Mouse (Mus musculus): ENCODE measurements around the gene Mrpl58. TPM values are rescaled to one million over a fixed set of nuclear protein-coding genes. Genes with fewer than 3 reads are reported as not detected.

Gene Mrpl58
- polyA plus RNA-seq, 1 experiment from 2014 or later: 182 TPM

DNA sequence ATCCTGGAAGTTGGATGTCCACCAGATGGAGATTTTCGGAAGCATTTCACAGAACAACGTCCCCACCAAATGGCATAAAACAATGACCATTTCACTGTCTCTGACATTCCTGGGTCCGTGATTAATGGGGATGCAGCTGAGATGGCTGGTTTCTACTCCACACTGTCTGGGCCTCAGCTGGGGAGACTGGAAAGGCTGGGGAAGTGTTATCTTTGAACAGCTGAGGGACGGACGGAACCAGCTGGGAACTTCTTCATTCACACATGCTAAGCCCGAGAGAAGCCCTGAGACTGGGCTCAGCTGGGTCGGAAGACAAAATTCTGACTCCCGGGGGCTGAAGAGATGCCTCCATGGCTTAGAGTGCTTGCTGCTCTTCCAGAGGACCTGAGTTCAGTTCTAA is 32.2 kb upstream of the Mrpl58 start:
- H3K9me3 ChIP-seq: no peaks in the 10 kb centered on the region
- WGBS: 56% methylated on average over 8 of the region's 8 CpGs
- ATAC-seq (ENCODE audit: insufficient number of reproducible peaks, insufficient read depth, low FRiP score, low TSS enrichment, low read depth): no peak
- H3K9ac ChIP-seq (replicated peaks): no peak overlapping the region
- H3K27ac ChIP-seq: no peak overlapping the region
- H3K36me3 ChIP-seq: no peaks in the 10 kb centered on the region
- H3K4me1 ChIP-seq (replicated peaks): peaks cover 18% of the 10 kb centered on the region
- peaks cover 98% of the 10 kb centered on the region for H3K27me3 ChIP-seq
- no peak overlapping the region for H3K4me2 ChIP-seq
- no peak overlapping the region for H3K4me3 ChIP-seq (replicated peaks)

- Histone ChIP-seq H3K9me3 (no peaks in the 10 kb centered on the region), H3K27me3 (peaks cover 97% of the 10 kb centered on the region), H3K4me2 (no peak overlapping the region), H3K4me1 (replicated peaks) (peaks cover 13% of the 10 kb centered on the region), H3K27ac (no peak overlapping the region), H3K36me3 (no peaks in the 10 kb centered on the region), H3K4me3 (replicated peaks) (no peak overlapping the region), H3K9ac (replicated peaks) (no peak overlapping the region)
- 69% methylated on average over 1 of the region's 1 CpGs for WGBS
- ATAC-seq (ENCODE audit: insufficient number of reproducible peaks, insufficient read depth, low FRiP score, low TSS enrichment, low read depth): no peak
Observed at GRCm38 (mm10) chr11:115372015-115372414, 31.5 kb upstream of the Mrpl58 start.

GRCm38 (mm10) chr11:115372737-115373136 is 30.8 kb upstream of the Mrpl58 start:
- H3K4me2 ChIP-seq: no peak overlapping the region
- ATAC-seq (ENCODE audit: insufficient number of reproducible peaks, insufficient read depth, low FRiP score, low TSS enrichment, low read depth): no peak
- WGBS: 40% methylated on average over 2 of the region's 2 CpGs
- no peaks in the 10 kb centered on the region for H3K36me3 ChIP-seq
- peaks cover 6% of the 10 kb centered on the region for H3K4me1 ChIP-seq (replicated peaks)
- H3K27me3 ChIP-seq: peaks cover 90% of the 10 kb centered on the region
- H3K4me3 ChIP-seq (replicated peaks): no peak overlapping the region
- no peak overlapping the region for H3K27ac ChIP-seq
- H3K9me3 ChIP-seq: no peaks in the 10 kb centered on the region
- H3K9ac ChIP-seq (replicated peaks): no peak overlapping the region

- 2% methylated on average over 30 of the region's 30 CpGs for WGBS
- peak overlapping the region; percentile 36 for H3K4me3 ChIP-seq (replicated peaks)
- H3K36me3 ChIP-seq: no peaks in the 10 kb centered on the region
- no peak overlapping the region for H3K27ac ChIP-seq
- H3K9me3 ChIP-seq: peaks cover 4% of the 10 kb centered on the region; the same call in 1 of the 2 replicates
- H3K27me3 ChIP-seq: peaks cover 78% of the 10 kb centered on the region
- H3K9ac ChIP-seq (replicated peaks): peak overlapping the region; percentile 32; the same call in 1 of the 2 replicates
- no peak for ATAC-seq (ENCODE audit: insufficient number of reproducible peaks, insufficient read depth, low FRiP score, low TSS enrichment, low read depth)
- peaks cover 6% of the 10 kb centered on the region for H3K4me1 ChIP-seq (replicated peaks)
- peak overlapping the region; percentile 55 for H3K4me2 ChIP-seq
Observed at GRCm38 (mm10) chr11:115373805-115374694, 29.5 kb upstream of the Mrpl58 start.

DNA sequence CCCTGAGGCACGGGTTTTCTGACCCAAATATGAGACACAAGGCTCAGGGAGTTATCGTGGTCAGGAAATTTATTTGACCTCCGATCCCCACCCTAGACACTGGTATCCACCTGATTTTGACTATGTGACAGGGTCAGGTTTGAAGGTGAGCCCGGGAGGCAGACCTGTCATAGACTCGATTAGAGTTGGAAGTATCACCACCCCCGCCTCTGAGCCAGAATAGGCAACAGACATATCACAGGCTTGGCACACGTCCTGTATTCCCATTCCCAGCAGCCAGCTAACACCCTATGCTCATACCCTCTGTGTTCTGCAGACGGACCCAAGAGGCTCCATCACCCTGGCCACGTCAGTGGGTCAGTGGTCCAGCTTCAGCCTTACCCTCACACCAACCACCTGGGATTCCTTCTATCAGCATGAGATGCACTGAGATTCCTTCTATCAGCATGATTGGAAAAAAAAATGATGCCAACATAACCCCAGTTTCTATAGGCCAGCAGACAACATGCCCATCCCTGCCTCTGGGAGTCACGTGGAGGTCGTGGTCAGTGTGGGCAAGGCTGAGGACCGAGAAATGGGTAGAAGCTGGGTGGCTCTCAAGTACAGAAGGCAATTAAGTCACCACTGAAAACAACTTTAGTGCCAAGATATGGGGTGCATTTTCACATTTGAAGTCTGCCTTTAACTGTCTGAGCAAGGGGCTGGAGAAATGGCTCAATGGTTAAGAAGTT is 28.7 kb upstream of the Mrpl58 start:
- H3K27me3 ChIP-seq: peaks cover 70% of the 10 kb centered on the region
- H3K4me2 ChIP-seq: no peak overlapping the region
- 64% methylated on average over 12 of the region's 12 CpGs for WGBS

GRCm38 (mm10) chr11:115376722-115377121 is 26.8 kb upstream of the Mrpl58 start:
- H3K4me2 ChIP-seq: no peak overlapping the region
- H3K4me3 ChIP-seq (replicated peaks): no peak overlapping the region
- H3K27ac ChIP-seq: no peak overlapping the region
- H3K36me3 ChIP-seq: no peaks in the 10 kb centered on the region
- 59% methylated on average over 7 of the region's 7 CpGs for WGBS
- H3K27me3 ChIP-seq: peaks cover 51% of the 10 kb centered on the region
- no peak for ATAC-seq (ENCODE audit: insufficient number of reproducible peaks, insufficient read depth, low FRiP score, low TSS enrichment, low read depth)
- H3K9me3 ChIP-seq: peaks cover 4% of the 10 kb centered on the region; the same call in 1 of the 2 replicates
- H3K9ac ChIP-seq (replicated peaks): no peak overlapping the region
- peaks cover 12% of the 10 kb centered on the region for H3K4me1 ChIP-seq (replicated peaks)

More for the DNA sequence above, 28.7 kb upstream of the Mrpl58 start:
- peaks cover 6% of the 10 kb centered on the region for H3K4me1 ChIP-seq (replicated peaks)
- H3K27ac ChIP-seq: no peak overlapping the region
- no peak overlapping the region for H3K9ac ChIP-seq (replicated peaks)
- no peaks in the 10 kb centered on the region for H3K36me3 ChIP-seq
- no peak for ATAC-seq (ENCODE audit: insufficient number of reproducible peaks, insufficient read depth, low FRiP score, low TSS enrichment, low read depth)
- H3K9me3 ChIP-seq: peaks cover 4% of the 10 kb centered on the region; the same call in 1 of the 2 replicates
- peak overlapping the region; percentile 36 for H3K4me3 ChIP-seq (replicated peaks)

DNA sequence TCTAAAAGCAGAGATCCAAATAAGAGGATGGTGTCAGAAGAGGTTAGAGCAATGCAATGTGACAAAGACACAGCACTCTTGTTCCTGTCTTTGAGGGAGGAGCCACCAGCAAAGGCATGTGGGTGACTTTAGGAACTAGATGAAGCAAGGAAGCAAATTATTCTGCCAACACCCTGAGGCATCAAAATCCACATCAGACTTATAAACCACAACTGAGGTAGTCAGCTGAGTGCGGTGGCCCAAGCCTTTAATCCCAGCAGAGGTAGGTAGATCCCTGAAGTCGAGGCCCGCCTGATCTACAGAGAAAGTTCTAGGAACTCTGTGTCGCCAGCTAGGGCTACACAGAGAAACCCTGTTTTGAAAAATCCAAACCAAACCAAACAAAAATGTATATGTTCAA is 26.3 kb upstream of the Mrpl58 start:
- Histone ChIP-seq H3K4me3 (replicated peaks) (no peak overlapping the region), H3K27ac (no peak overlapping the region), H3K9me3 (peaks cover 4% of the 10 kb centered on the region; the same call in 1 of the 2 replicates), H3K9ac (replicated peaks) (no peak overlapping the region), H3K4me2 (no peak overlapping the region), H3K36me3 (no peaks in the 10 kb centered on the region), H3K27me3 (peaks cover 46% of the 10 kb centered on the region), H3K4me1 (replicated peaks) (peaks cover 12% of the 10 kb centered on the region)
- WGBS: 82% methylated on average over 4 of the region's 4 CpGs
- no peak for ATAC-seq (ENCODE audit: insufficient number of reproducible peaks, insufficient read depth, low FRiP score, low TSS enrichment, low read depth)

DNA sequence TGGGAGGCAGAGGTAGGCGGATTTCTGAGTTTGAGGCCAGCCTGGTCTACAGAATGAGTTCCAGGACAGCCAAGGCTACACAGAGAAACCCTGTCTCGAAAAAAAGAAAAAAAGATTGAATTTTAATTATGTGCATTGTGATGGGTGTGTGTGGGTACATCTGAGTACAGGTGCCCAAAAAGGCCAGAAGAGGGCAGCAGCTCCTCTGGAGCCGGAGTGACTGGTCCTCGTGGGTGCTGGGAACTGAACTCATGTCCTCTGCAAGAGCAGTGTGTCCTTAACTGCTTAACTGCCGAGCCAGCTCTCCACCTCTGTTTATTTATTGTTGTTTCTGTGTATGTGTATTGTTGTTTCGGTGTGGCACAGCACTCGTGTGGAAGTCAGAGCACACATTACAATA is 25.7 kb upstream of the Mrpl58 start:
- Histone ChIP-seq H3K4me3 (replicated peaks) (no peak overlapping the region), H3K9ac (replicated peaks) (no peak overlapping the region), H3K9me3 (peaks cover 4% of the 10 kb centered on the region; the same call in 1 of the 2 replicates), H3K36me3 (no peaks in the 10 kb centered on the region), H3K4me1 (replicated peaks) (peaks cover 17% of the 10 kb centered on the region), H3K4me2 (no peak overlapping the region), H3K27ac (no peak overlapping the region), H3K27me3 (peaks cover 40% of the 10 kb centered on the region)
- no peak for ATAC-seq (ENCODE audit: insufficient number of reproducible peaks, insufficient read depth, low FRiP score, low TSS enrichment, low read depth)
- 84% methylated on average over 7 of the region's 7 CpGs for WGBS

GRCm38 (mm10) chr11:115381276-115381675 is 22.3 kb upstream of the Mrpl58 start:
- Histone ChIP-seq H3K27ac (no peak overlapping the region), H3K9ac (replicated peaks) (no peak overlapping the region), H3K4me3 (replicated peaks) (peak overlapping the region; percentile 84), H3K27me3 (peaks cover 10% of the 10 kb centered on the region), H3K4me2 (peak overlapping the region; percentile 87), H3K36me3 (no peaks in the 10 kb centered on the region), H3K4me1 (replicated peaks) (peaks cover 36% of the 10 kb centered on the region), H3K9me3 (peaks cover 4% of the 10 kb centered on the region; the same call in 1 of the 2 replicates)
- WGBS: 5% methylated on average over 9 of the region's 9 CpGs
- no peak for ATAC-seq (ENCODE audit: insufficient number of reproducible peaks, insufficient read depth, low FRiP score, low TSS enrichment, low read depth)

- Histone ChIP-seq H3K36me3 (no peaks in the 10 kb centered on the region), H3K27ac (peak within 1 kb of the TSS; percentile 90), H3K9me3 (peaks cover 4% of the 10 kb centered on the region; the same call in 1 of the 2 replicates), H3K4me2 (peak within 1 kb of the TSS; percentile 87), H3K4me3 (replicated peaks) (peak within 1 kb of the TSS; percentile 84), H3K9ac (replicated peaks) (peak within 1 kb of the TSS; percentile 90), H3K27me3 (peaks cover 4% of the 10 kb centered on the region), H3K4me1 (replicated peaks) (peaks cover 36% of the 10 kb centered on the region)
- WGBS: under 1% methylated on average over 76 of the region's 76 CpGs
- ATAC-seq (ENCODE audit: insufficient number of reproducible peaks, insufficient read depth, low FRiP score, low TSS enrichment, low read depth): peak; percentile 71
Observed at GRCm38 (mm10) chr11:115381743-115382539, 21.6 kb upstream of the Mrpl58 start, which contains the start of gene Cdr2l. Gene Cdr2l, plus strand, starts transcription at chr11:115381916.

Data from limb, embryonic 12.5 days (tissue).